Mouse (Mus musculus) thymus, postnatal 10 days (tissue): ENCODE results near the gene Rexo1.
"Not testable (repeated sequence)": the region's sequence is repeated elsewhere in the genome, so short reads cannot be mapped to it uniquely, and the experiment has no call there.

Source experiments
- DNase-seq, 2 experiments: peaks; one replicate each; pipeline ENCODE4 v3.0.0; 2021; ENCODE audit warnings: low spot score in 2 of 2

Rexo1 gene

DNA sequence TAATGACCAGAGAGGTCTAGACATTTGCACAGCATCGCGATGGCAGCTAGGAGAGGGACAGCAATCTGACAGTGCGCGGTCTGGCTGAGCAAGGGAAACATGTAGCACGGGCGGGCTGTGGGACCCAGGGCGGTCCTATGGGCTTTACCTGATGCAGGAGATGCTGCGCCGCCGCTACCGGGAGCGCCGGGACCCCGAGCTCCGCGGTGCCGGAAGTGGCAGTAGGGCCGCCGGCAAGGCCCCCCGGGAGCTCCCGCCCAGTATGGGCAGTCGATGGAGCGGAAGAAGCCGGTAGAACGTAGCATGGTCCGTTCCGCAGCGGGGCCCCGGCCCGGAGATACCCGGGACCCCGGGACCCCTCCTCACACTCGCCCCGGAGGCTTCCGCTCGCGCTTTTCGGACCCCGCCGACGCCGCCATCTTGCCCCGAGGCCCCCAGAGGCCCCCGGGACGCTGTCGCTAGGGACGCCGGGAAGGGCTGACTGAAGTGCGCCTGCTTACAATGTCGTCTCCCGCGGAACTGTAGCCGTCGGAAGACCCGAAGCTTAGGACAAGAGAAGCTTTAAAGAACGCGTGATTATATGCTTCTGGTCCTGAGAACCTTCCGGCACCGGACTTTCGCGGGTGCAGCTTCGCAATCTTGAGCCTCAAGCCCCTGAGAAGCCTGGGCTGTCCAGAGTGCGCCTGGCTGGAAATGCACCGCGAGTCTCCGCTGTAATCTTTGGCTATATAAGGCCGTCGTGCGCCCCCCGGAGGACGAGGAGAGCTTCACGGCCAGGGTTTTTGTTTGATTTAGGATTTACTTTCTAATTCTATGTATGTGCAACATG lies at the start of gene Rexo1:
Gene Rexo1 (minus strand): TSS at position 445 of the 829 bp plus-strand sequence.
- peak; percentile 86 to 93 for DNase-seq

DNA sequence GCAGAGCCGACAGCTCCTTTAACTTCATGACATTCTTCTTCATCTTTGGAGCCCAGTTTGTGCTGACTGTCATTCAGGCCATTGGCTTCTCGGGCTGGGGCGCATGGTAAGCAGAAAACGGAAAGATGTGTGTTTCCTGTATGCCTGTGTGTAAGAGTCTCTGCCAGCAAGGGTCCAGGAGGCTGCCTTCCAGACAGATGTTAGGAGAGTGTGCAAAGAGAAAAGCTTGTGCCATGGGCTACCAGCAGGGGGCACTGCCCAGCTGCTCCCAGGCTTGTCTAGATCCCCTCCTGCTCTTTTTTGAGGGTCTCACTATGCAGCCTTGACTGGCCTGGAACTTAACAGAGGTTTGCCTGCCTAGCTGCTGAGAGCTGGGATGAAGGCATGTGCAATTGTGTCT lies 49.7 kb upstream of the Rexo1 start:
- DNase-seq = peak; percentile 79 to 88

DNA sequence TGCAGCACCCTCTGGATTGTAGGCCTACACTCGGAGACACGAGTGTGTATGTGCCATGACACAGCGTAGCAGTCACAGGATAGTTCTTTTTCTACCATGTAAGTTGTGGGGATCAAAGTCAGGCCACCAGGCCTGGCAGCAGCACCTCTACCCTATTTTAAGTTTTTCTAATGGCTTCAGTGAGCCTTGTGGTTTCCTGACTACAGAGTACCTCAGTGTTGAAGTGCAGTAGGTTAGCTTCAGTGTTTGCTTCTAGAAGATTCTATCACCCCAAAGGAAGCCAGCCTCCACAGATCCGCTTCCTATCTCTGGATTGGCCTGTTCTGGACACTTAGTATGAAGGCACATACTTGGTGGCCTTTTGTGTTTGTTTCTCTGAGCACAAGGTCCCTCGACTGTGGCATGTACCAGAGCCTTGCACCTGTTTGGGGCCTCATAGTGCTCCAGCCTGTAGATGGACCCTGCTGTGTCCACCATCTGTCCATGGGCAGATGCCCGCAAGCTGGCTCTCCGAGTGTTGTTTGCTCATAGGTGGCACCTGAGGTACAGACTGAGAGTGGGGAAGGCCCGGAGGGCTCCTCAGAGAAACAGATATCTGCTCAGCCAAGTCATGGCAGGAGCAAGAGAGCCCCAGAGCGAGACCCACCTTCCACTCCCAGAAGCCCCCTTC lies 48.9 kb upstream of the Rexo1 start:
- no peak for DNase-seq

DNA sequence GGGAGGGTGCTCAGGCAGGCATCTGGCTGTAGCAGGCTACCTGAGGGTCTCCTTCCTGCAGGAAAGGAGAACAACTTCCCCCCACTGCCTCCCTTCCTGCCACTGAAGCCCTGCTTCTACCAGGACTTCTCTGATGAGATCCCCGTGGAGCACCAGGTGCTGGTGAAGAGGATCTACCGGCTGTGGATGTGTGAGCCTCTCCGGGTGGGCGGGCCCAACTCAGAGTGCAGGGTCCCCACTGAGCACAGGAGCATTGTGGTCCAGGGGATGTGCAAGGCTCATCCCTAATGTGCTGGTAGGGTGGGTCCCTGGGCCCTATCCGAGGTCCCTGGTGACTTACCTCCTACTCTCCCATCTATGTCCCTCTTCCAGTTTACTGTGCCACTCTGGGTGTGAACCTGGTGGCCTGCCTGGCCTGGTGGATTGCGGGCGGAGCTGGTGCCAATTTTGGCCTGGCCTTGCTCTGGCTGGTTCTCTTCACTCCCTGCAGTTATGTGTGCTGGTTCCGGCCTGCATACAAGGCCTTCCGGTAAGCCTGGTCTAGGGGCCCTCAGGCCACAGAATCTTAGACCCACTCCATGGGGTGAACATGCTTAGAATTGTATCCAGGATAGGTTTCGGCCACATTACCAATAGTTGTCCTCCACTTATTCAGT lies 48.0 kb upstream of the Rexo1 start:
- no peak for DNase-seq

DNA sequence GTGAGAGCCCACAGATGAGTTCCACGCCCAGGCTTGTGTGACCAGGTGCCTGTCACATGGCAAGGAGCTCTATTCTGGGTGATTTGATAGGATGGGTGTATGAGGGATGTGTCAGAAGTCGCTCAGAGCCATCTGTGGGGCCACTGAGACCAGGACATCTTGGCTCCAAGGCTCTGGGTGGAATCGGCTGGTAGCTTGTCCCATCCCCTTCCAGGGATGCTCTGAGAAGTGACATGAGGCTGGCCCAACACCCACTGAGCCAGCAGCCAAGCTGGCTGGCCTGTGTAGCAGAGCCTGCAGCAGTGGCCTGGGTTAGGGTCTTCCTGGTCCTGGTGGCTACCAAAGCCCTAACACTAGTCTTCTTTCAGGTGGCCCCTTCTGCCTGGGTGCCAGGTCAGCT lies 47.1 kb upstream of the Rexo1 start:
- DNase-seq = no peak

DNA sequence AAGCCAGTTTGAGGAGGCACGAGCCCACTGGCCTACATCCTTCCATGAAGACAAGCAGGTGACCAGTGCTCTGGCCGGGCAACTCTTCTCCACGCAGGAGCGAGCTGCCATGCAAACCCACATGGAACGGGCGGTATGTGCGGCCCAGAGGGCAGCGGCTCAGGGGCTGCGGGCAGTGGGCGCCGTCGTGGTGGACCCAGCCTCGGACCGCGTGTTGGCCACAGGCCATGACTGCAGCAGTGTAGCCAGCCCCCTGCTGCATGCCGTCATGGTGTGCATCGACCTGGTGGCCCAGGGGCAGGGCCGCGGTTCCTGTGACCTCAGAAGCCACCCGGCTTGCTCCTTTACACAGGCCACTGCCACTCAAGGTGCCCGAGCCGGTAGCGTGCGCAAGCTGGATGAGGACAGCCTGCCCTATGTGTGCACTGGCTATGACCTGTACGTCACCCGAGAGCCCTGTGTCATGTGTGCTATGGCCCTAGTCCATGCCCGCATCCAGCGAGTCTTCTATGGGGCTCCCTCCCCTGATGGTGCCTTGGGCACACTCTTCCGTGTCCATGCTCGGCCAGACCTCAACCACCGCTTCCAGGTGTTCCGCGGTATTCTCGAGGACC lies 45.5 kb upstream of the Rexo1 start:
- no peak for DNase-seq

DNA sequence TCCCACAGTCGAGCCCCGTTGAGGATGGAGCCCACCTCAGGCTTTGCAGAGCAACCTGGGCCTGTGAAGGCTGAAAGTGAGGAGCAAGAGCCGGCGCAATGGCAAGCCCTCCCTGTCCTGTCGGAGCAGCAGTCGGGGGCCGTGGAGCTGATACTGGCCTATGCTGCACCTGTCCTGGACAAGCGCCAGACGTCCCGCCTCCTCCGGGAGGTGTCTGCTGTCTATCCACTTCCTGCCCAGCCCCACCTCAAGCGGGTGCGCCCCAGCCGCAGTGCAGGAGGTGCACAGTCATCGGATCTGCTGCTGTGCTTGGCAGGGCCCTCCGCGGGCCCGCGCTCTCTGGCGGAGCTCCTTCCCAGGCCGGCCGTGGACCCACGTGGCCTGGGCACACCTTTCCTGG lies 44.9 kb upstream of the Rexo1 start:
- DNase-seq = peak; percentile 58

DNA sequence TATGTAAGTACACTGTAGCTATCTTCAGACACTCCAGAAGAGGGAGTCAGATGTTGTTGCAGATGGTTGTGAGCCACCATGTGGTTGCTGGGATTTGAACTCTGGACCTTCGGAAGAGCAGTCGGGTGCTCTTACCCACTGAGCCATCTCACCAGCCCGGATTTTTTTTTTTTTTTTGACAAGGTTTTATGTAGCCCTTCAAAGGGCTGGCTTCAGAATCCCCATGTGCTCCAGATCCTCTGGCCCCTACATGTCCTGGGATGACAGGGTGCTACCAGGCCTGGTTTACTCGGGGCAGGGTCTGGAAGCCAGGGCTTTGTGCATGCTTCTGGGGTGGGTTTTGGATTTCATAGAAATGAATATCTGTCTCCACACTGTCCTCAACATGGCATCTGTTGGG lies 44.4 kb upstream of the Rexo1 start, which contains the start of gene Gm49322:
Gene Gm49322 (plus strand): TSS at position 301 of the 400 bp plus-strand sequence.
- DNase-seq = not testable (repeated sequence)

DNA sequence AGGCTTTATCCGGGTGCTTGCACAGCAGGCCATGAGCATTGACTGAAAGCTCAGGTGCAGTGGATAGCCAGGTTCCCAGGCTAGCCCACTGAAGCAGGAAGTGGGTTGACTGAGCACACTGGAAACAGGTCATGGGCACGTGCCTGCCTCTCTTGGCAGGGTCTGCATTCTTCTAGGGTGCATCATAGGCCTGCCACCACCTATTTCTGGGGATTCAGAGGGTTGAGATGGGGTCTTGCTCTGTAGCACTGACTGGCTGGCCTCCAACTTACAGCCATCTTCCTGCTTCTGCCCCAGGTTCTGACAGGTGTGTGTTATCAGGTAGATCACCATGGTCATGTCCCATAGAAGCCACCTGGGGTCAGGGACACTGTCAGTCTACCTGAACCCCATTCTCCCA lies 43.6 kb upstream of the Rexo1 start:
- DNase-seq = no peak

DNA sequence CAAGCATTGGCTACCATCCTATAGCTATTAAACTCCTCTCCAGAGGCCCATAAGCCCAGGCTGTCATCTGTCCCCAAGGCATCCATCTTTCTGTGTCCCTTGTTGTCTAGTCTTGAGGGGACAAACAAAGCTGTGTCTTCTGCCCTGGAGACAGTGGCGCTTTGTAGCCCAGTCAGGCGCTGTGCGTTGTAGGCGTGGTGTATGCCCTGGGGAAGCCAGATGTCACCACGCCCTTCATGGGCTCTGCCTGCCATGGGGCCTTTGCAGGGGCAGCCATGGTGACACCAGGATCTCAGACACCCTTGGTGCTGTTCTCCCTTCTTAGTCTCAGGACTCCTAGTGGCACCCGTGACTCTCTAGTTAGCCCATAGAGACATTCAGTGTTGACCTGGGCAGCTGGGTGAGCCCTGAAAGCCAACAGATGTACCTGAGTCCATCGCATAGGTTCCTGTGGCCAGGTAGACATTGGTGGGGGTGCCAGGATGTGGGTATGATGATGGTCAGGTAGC lies 42.7 kb upstream of the Rexo1 start:
- no peak for DNase-seq

DNA sequence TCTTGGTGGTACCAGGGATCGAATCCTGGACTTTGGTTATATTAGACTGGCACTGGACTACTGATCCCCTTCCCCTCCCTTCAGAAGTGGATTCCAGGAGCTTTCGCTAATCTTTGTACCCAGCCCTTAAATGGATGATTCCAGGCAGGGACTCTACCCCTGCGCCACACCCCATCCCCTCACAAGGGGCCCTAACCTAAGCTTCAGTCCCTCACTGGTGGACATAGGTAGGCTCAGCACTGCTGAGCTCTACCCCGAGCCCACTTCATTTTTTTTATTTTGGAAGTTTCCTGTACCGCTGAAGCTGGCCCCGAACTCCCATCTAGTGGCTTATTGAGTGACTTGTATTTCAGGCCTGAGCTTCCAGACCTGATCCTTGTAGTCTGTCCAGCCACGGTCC lies 42.0 kb upstream of the Rexo1 start:
- DNase-seq = no peak

DNA sequence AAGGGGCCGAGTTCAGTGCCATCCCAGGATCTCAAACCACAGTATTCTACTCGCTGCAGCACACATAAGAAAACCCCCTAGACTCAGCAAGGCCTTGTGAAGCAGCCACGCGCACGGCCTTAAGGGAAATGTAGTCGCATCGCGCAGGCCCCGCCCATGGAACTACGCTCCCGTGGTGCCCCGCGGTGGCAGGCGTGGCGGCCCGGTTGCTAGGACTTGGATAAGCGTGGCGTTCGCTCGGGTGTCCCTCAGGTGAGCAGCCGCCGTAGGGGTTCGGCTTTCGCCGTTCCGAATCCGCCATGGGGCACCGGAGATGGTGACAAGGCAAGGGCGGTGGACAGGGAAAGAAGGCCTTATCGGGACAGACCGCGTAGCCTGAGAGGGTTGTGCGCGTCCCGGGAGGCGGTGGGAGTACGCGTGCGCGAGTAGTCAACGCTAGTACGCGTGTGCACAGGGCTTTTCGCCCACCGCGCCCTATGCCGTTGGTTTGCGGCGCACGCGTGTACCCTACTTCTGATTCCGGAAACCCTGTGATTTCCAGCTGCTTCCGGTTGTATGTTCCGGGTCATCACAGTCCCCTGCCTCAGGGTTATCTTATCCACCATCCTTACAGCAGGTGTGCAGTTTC lies 41.5 kb upstream of the Rexo1 start, which contains the start of the genes Scamp4 and Adat3:
Gene Scamp4 (plus strand): TSS at position 175 of the 628 bp plus-strand sequence.
Gene Adat3 (plus strand): TSS at position 183 of the 628 bp plus-strand sequence.
- peak; percentile 91 to 94 for DNase-seq

DNA sequence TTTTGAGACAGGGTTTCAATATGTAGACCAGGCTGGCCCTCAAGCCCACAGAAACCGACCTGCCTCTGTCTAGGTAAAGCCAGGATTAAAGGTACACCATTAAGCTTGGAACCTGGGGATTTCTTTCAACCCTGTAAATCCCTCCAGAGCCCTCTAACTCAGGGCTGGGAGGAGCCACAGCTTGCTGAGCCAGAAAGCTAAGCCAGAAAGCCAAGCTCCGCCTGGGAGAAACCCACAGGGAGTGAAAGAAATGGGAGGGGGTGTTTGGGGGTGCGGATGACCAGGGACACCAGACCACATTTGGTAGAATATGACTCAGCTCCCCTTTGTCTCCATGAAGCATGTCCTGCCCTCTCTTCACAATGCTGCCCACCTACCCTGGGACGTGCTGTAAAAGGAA lies 35.0 kb upstream of the Rexo1 start:
- no peak for DNase-seq

DNA sequence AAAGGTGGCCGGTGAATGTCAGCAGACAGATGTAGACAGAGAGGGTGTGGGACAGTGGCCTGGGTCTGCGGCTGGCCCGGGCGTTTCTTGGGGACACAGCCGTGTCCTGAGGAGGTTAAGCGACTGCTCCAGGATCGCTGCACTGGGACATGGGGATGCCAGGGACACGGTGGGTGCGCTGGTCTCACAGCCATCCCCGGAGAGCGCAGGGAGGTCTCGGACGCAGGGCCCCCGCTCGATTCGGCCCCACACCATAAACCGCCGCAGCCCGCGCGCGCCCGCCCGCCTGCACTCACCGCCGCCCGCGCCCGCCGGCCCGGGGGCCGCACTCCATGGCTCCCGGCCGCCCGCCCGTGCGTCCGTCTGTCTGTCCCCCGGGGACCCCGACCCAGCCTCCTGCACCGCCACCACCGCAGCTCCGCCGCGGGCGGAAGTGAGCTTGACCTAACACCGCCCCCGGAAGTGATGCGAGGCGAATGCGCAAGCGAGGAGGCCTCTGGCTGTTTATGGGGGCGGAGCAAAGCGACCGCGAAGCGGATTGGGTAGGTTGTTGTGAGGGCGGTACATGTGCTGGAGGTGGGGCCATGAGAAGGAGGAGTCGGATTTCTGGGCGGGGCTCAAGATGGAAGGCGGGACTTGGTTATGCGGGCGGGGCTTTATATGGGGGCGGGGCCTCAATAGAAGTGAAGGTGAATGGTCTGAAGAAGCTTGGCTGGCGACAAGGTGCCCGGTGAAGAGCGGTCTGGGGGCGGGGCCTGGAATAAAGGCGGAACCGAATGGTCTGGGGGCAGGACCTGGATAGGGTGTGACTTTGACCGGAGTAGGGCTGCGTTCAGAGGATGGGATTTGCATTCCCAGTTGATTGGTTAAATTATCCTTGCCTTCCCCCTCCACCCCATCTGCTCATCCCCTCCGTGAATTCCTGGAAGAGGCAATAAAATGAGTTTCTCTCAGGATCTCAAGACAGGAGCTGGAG lies 28.8 kb upstream of the Rexo1 start, which contains the start of gene Abhd17a:
Gene Abhd17a (minus strand): TSS at position 463 of the 976 bp plus-strand sequence.
- peak; percentile 95 for DNase-seq

DNA sequence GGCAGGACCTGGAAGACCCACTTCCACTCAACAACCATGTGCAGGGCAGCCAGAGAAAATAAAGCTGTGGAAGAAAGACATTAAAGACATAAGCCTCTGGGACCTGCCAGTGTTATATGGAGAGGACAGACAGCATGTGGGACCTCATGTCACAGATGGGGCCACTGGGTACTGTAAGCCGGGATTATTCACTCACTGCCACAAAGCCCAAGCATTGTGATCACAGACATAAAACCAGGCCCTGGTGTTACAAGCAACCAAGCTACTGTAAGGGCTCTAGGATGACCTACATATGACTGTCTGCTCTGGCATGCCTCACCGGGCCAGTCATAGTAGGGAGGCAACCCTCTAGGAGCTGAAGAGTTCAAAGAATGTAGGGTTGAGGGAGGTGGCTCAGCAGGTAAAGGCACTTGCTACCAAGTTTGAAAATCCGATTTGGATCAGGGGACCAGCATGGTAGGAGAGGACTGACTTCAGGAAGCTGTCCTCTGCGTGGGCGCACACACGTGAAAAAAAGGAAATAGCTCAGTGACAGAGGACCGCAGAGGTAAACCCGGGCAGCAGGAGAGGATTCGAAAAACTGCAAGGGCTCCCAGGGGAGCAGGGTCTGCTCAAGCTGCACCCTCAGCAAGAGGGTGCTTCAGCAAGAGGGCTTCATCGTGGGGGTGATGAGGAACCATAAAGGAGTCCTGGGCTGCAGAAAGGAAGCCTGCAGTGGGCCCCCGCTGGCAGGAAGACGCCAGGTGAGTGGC lies 27.9 kb upstream of the Rexo1 start:
- peak in 1 of 2 experiments; percentile 31 for DNase-seq

DNA sequence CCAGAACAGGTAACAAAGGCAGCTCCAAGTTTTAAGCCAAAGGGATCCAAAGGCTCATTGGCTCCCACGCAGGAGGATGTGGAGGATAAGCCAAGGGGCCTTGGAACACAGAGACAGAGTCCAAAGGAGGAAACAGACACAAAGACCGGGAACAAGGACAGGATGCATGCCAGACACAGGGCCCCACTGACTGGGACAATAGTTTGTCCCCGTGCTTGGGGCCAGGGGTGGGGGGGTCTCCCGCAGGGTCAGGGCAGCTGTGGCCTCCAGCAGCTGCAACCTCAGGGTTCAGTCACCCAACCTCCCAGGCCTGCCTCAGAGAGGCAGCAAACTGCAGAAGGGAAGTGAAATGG lies 25.9 kb upstream of the Rexo1 start:
- DNase-seq = no peak

DNA sequence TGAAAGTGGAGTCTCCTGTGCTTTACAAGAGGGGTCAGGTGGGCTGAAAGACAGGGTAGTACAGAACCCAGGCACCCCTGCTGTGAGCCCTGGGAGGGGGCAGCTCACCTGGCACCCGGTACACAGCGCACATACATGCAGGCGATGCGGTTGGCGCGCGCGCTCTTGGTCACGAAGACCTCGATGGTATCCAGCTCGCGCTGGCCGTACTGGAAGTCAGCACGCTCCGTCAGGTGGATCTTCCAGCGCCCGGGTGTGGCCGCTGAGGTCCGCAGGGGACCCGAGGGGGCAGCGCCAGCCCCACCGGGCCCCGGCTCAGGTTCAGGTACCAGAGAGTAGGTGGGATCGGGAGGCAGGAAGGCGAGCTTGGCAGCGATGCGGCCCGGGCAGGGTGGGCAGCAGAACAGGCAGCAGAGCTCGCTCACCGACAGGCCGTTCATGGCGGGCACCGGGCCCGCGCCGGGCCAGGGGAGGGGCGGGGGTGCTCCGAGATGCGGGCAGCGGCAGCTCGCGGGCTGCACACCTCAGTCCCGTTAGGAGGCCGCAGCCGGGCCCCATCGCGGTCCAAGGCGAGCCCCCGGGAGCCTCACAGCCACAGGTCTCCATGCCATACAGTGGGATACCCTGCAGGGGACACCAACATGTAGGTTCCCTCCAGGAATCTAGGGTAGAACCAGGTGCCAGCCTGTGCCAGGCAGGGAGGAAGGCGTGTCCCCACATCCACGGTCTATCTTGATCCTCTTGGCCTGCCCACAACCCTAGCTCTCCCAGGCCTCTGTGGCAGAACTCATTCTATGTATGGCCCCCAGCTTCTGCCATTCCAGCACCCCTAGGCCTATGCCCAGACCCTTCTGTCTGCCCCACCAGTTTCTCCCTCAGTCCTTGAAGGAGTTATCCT lies 25.3 kb upstream of the Rexo1 start:
- peak in 1 of 2 experiments; percentile 5 for DNase-seq

DNA sequence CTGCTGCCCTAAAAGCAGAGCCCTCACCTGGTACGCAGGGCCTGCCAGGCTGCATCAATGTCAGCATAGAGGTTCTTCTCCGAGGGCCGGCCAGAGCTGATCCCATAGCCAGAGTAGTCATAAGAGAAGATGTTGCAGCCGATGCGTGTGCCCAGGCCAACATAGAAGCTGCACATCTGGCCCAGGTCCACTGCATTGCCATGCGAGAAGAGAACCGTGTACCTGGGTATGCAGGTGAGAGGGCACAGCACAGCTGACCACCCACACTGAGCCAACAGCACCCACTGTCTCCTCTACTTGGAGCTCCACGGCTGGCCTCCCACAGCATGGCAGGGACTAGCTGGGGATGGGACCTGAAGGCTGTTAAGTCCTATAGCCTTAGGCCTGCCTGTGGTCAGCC lies 24.2 kb upstream of the Rexo1 start:
- DNase-seq = peak in 1 of 2 experiments; percentile 4
